Mouse (Mus musculus) ovary, postnatal 36 days (tissue): Measurements from ENCODE around the gene 4930474N05Rik.
A peak's percentile ranks its signal among the peaks of the same experiment; 100 is the strongest.

Experiments
- DNase-seq: peaks from one replicate; pipeline ENCODE4 v3.0.0; 2022; ENCODE audit warnings: low spot score, mixed read lengths

4930474N05Rik gene

DNA sequence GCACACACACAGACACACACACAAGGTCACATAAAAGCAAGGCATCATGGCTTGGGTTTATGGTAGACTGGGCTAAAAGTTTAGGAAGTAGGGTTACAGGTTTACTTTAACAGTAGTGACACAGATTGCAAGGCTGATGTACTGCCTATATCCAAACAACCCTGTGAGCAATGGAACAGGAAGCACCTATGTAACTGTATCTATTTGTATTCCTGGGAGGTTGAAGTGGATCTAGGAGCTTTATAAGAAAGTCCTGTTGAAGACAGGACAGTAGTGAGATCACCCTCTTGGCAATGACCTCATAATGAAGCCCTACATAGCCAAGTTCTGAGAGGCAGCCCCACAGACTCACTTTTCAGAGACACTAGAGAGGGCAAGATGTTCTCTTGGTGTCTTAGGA is at the start of gene 4930474N05Rik:
Gene 4930474N05Rik (plus strand): TSS at position 301 of the 400 bp plus-strand sequence.
- no peak for DNase-seq

DNA sequence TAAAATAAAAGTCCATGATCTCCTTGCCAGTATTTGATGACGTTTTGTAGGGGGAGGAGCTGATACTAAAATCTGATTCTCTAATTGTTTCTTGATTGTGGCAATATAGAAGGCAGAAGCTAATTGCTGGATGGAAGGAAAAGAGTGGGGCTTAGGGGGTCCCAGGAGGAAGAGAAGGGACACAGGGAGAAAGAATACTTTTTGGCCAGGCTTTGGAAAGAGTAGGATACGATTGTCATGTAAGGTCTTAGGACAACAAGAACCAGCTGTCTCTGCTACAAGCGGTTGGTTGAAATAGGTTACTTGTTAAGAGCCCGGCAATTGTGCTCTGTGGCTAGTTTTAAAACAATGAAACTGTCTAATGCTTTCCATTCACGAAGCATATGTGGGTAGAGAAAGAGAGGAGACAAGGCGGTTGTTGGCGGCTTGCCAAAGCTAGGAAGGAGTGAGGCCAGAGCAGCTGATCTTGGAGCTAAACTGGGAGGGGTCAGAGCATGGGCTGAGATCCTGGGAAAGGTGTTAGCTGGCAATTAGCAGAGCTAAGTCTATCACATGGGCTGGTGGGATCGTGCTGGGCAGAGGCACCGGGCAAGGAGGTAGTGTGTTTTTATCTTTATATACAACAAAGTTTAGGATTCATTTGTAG is 45.8 kb upstream of the 4930474N05Rik start:
- peak; percentile 35 for DNase-seq

DNA sequence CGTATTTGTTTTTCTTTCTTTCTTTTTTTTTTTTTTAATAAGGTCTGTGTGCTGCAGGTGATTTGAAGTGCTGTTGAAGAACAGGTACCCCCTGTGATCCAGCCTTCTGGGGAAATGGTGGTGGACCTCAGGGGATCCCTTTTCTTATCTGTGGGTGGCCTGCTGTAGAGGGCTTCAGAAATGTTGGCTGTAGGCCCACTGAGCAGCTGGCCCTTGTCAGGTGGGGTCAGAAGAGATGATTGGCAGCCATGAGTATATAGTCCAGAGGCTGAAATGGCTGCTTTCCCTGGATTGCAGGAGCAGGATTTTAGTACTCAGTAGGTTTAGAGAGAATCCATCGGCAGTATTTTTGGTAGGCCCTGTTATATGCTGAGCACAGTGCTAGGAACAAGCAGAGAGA is 41.4 kb upstream of the 4930474N05Rik start:
- no peak for DNase-seq

DNA sequence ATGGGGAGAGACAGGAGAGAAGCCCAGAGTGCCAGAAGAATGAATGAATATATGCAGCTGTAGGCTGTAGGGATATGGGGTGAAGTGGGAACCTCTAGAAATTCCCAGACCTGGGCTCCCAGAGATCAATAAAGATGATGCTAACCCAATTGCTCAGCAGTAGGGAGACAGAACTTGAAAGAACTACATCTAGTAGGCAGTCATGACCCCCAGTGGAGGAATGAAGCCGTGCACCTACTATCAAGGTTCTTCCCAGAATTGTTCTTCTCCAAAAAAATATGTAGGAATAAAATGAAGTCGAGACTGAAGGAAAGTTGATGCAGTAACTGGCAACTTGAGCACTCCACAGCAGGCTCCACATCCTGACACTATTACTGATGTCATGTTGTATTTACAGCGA is 3.8 kb downstream of the 4930474N05Rik start:
- DNase-seq, result no peak

DNA sequence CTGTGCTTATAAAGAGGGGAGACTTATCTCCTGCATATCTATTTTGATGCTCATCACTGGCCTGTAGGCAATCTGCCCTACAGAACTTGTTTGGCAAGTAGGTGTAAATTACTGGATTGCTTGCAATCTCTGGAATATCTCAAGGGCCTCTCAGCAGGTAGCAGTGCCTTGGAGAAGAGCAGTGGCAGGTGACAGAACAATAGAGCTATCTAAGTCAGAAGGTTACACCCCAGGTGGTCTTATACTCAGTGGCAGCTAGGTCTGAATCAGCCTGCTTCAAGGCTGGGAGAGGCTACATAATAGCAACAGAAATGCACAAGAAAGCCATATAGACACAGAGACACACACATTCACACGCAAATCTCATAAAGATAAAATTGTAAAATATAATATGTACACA is 4.9 kb downstream of the 4930474N05Rik start:
- no peak for DNase-seq

DNA sequence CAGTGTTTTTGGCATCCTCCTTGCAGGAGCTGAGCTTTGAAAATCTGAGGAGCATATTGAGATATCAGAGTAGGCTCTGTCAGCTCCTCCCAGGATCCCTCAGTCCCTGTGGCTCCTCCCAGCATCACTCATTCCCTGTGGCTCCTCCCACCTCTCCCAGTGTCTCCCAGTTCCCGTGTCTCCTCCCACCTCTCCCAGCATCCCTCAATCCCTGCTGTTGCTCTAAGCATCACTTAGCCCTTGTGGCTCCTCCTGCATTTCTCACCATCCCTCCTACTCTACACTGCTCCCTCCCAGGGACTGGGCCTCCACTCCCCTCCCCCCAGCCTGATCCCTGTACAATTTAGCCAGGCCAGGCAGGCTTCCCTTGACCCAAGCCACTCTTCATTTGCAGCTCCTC is 6.0 kb downstream of the 4930474N05Rik start:
- DNase-seq, result no peak

DNA sequence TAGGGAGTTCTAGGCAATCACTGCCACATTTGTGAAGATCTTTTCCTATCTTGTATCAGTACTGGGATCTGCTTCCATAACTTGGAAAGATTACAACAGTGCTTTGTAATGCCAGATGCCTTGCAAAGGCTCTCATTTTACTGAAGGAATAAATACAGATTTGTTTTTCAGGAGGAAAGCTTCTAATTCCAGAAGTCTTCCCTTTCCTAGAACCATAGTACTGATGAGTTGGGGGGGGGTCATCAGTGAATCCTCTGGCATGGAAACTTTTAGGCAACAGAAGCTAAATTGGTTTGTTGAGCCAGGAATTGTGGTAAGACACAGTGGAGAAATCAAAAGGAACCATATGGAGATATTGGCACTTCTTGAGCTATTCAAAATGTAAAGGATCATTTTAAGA is 19.8 kb downstream of the 4930474N05Rik start:
- DNase-seq, result no peak

DNA sequence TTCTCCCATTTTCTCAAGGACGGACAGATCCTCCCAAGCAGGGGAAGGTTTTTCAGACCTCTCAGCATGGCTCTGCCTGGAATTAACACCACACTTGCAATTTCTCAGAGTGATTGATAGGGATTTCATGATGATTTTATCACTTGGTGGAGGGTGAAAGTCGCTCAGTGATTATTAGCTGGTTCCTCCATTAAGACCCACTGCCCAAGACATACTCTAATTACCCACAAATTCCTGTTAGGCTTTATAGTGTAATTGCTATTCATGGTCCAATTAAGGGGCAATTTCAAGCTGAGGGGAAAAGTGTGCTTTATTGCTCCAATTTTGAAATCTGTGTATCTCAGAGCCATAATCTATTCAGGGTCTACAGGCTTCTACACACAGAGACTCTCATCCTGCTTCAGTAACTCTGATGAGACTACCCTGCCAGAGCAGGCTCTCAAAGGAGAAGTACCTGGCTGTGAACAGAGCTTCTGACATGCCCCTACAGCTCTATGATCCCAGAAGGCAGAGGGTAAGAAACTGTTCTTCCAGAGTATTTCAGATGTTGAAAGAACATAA is 29.1 kb downstream of the 4930474N05Rik start:
- no peak for DNase-seq

DNA sequence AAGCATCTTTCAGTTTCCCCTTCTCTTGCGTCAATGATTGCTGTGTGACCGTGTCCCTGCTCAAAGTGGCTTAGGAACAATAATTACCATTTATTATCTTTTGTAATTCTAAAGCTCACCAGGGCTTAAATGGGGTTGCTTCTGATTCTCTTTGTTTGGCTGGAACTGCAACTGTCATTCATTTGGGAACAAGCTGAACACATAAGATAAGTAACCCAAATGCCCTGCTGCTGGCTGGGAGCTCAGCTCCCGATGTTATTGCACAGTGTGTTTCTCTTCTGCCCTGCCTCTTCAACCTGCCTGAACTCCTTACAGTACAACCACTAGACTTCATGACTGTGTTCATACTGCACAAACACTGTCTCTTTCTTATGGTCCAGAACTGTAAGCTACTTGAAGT is 41.0 kb downstream of the 4930474N05Rik start:
- no peak for DNase-seq

DNA sequence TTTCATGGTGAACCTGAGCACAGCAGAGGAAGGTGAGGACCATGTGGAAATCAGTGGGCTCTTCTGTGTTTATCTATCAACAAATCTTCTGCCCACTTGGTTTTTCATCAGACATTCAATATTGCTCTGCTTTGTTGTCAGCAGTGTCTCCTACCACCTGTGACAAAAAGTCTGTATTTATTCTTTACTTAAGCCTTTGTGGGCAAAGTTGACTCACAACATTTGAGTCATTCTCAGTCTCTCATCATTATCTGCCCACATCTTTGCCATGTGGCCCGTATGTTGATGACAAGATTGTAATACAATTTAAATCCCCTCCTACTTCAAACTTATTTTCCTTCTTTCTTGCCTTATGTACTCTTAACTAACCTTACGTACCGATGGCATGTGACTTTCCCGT is 43.0 kb downstream of the 4930474N05Rik start:
- no peak for DNase-seq

DNA sequence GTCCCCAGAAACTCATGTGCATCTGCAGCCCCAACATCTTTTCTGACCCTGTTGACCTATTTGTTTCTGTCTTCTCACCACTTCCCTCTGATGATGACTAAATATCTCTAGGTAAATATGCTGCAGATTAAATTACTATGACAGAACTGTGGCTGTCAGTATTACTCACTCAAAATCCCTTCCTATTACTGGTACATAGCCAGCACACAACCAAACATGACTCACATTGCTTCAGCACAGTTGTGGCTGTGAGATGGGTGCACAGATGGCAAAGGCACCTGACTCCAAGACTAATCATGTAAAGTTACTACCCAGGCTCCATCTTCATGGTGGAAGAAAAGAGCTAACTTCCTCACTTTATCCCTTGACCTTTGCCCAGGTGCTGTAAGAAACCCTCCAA is 50.5 kb downstream of the 4930474N05Rik start:
- DNase-seq, result no peak
